In genomic region chr14:31397791-31398595, GRCm38 (mm10) we compare ENCODE assay signal across 10 mouse cellular contexts. TPM values are rescaled to one million over a fixed set of nuclear protein-coding genes. Genes with fewer than 3 reads are reported as not detected.
DNase-seq lines count a peak whose midpoint lies in the region; ATAC-seq and TF ChIP-seq lines count a peak whose summit lies in the region.
"Had no signal": no experiment of that assay in that cellular context is flagged by ENCODE, and none has a peak within 500 bp of the region (broad histone marks: within the 10 kb centered on the region; RNA-seq: fewer than 3 reads in every experiment).

No protein-coding gene starts in this region.

- WGBS in neural tube, embryonic 14.5 days, result 76% methylated on average over 9 of the region's 9 CpGs
- 81% methylated on average over 9 of the region's 9 CpGs for WGBS in intestine, embryonic 16.5 days
- WGBS in forebrain, embryonic 11.5 days, result 91% methylated on average over 9 of the region's 9 CpGs

- peak; percentile 52 for DNase-seq in gastrocnemius, adult 2 months
- DNase-seq in gastrocnemius, postnatal 4 days (ENCODE audit: low spot score in 2 of 2), result no peak
- DNase-seq in ovary, postnatal 36 days (ENCODE audit: low spot score), result peak; percentile 54
- no peak for DNase-seq in ovary, postnatal 14 days (ENCODE audit: low spot score)
- peak; percentile 76 for DNase-seq in heart, postnatal 4 days
- no peak for DNase-seq in forebrain, embryonic 11.5 days (ENCODE audit: low spot score)

- H3K4me3 ChIP-seq in gastrocnemius, adult 2 months, result no peak overlapping the region; the same call in 1 of the 2 replicates
- H3K4me3 ChIP-seq in neural tube, embryonic 14.5 days (ENCODE audit: low read depth, low read length), result no peak overlapping the region
- no peak overlapping the region for H3K4me3 ChIP-seq in intestine, embryonic 16.5 days (ENCODE audit: low read length)
- H3K4me3 ChIP-seq in forebrain, embryonic 11.5 days (ENCODE audit: low read depth, low read length), result no peak overlapping the region
- H3K4me3 ChIP-seq: forebrain, embryonic 15.5 days had no signal

- 0 out of 2 replicates have a peak, but pooled peaks cover 4% of the 10 kb centered on the region for H3K4me1 ChIP-seq in neural tube, embryonic 14.5 days (ENCODE audit: control insufficient read depth, insufficient read depth, low read length)
- peaks cover 23% of the 10 kb centered on the region for H3K4me1 ChIP-seq in intestine, embryonic 16.5 days (ENCODE audit: control insufficient read depth, insufficient read depth, low read length)
- H3K4me1 ChIP-seq in forebrain, embryonic 11.5 days (replicated peaks; ENCODE audit: control insufficient read depth, insufficient read depth, low read length), result no peaks in the 10 kb centered on the region
- H3K4me1 ChIP-seq: forebrain, embryonic 15.5 days had no signal

- peak overlapping the region; percentile 70 for H3K27ac ChIP-seq in gastrocnemius, adult 2 months
- H3K27ac ChIP-seq in neural tube, embryonic 14.5 days (ENCODE audit: low read depth, low read length), result peak overlapping the region; percentile 48
- no peak overlapping the region for H3K27ac ChIP-seq in intestine, embryonic 16.5 days (ENCODE audit: low read length)
- H3K27ac ChIP-seq in forebrain, embryonic 11.5 days (ENCODE audit: low read depth, low read length), result no peak overlapping the region
- H3K27ac ChIP-seq: forebrain, embryonic 15.5 days; macrophage had no signal

- no peak overlapping the region for H3K4me2 ChIP-seq in neural tube, embryonic 14.5 days (ENCODE audit: low read depth, low read length)
- H3K4me2 ChIP-seq in intestine, embryonic 16.5 days (ENCODE audit: low read depth, low read length), result no peak overlapping the region
- no peak overlapping the region for H3K4me2 ChIP-seq in forebrain, embryonic 11.5 days (ENCODE audit: low read depth, low read length, severe bottlenecking)
- H3K4me2 ChIP-seq: forebrain, embryonic 15.5 days had no signal

- no peaks in the 10 kb centered on the region for H3K9me3 ChIP-seq in neural tube, embryonic 14.5 days (ENCODE audit: control insufficient read depth, low read length)
- H3K9me3 ChIP-seq in intestine, embryonic 16.5 days (ENCODE audit: control insufficient read depth, low read length), result no peaks in the 10 kb centered on the region
- no peaks in the 10 kb centered on the region; the same call in 1 of the 2 replicates for H3K9me3 ChIP-seq in forebrain, embryonic 11.5 days (ENCODE audit: control insufficient read depth, low read length)
- H3K9me3 ChIP-seq: forebrain, embryonic 15.5 days had no signal

- no peak overlapping the region for H3K9ac ChIP-seq in neural tube, embryonic 14.5 days (replicated peaks; ENCODE audit: low read depth, low read length)
- no peak overlapping the region for H3K9ac ChIP-seq in intestine, embryonic 16.5 days (ENCODE audit: low read depth, low read length)
- H3K9ac ChIP-seq in forebrain, embryonic 11.5 days (ENCODE audit: low read length), result no peak overlapping the region
- H3K9ac ChIP-seq: forebrain, embryonic 15.5 days had no signal

- intact Hi-C loops in gastrocnemius, adult 2 months (cut with DNase I), result no loop called here

- H3K36me3 ChIP-seq in neural tube, embryonic 14.5 days (ENCODE audit: control insufficient read depth, insufficient read depth, low read length), result no peaks in the 10 kb centered on the region
- H3K36me3 ChIP-seq in intestine, embryonic 16.5 days (ENCODE audit: control insufficient read depth, insufficient read depth, low read length), result no peaks in the 10 kb centered on the region
- H3K36me3 ChIP-seq in forebrain, embryonic 11.5 days (ENCODE audit: control insufficient read depth, insufficient read depth, low read length), result no peaks in the 10 kb centered on the region
- H3K36me3 ChIP-seq: forebrain, embryonic 15.5 days had no signal

- TF ChIP-seq CTCF in gastrocnemius, adult 2 months (IDR thresholded peaks at IDR 0.05), result no peak

- peak; percentile 29; the same call in 1 of the 2 replicates for ATAC-seq in neural tube, embryonic 14.5 days (ENCODE audit: low read depth)
- ATAC-seq in intestine, embryonic 16.5 days, result no peak
- no peak for ATAC-seq in forebrain, embryonic 11.5 days (replicated peaks; ENCODE audit: low FRiP score)
- ATAC-seq: forebrain, embryonic 15.5 days had no signal

- no peaks in the 10 kb centered on the region for H3K27me3 ChIP-seq in neural tube, embryonic 14.5 days (ENCODE audit: control insufficient read depth, insufficient read depth, low read length)
- H3K27me3 ChIP-seq in intestine, embryonic 16.5 days (replicated peaks; ENCODE audit: control insufficient read depth, insufficient read depth, low read length), result no peaks in the 10 kb centered on the region
- no peaks in the 10 kb centered on the region for H3K27me3 ChIP-seq in forebrain, embryonic 11.5 days (ENCODE audit: control insufficient read depth, insufficient read depth, low read length)
- H3K27me3 ChIP-seq: forebrain, embryonic 15.5 days had no signal

RNA-seq across cellular contexts. Expression of gene Sh3bp5, which starts 37.9 kb away (rescaled TPM):
- 10 to 100 TPM; 55.1 to 58.5 TPM for total RNA-seq in gastrocnemius, adult 2 months (2021)
- 10 to 100 TPM; 79.8 to 93.9 TPM for total RNA-seq in gastrocnemius, postnatal 4 days (2021)
- total RNA-seq in heart, postnatal 4 days (2021), result 10 to 100 TPM; 78.7 to 80.1 TPM
- 58.1 and 104 TPM in 2 replicates for polyA plus RNA-seq in neural tube, embryonic 14.5 days (2014; fragmentation: Nextera tagmentation; extraction: Ambion mirVana)
- polyA plus RNA-seq in intestine, embryonic 16.5 days (2015; fragmentation: Nextera tagmentation; extraction: Ambion mirVana), result 17.1 and 17.2 TPM in 2 replicates
- 15.8 and 17.4 TPM in 2 replicates for polyA plus RNA-seq in forebrain, embryonic 11.5 days (2014; fragmentation: Nextera tagmentation; extraction: Ambion mirVana)

Comparison
In these comparisons a context has a peak if more than half of its experiments do, and no peak if none do; other contexts are left out.
1. DNase-seq: peak in gastrocnemius, adult 2 months (single experiment), ovary, postnatal 36 days (single experiment) and heart, postnatal 4 days (single experiment); none in gastrocnemius, postnatal 4 days (0 of 2), ovary, postnatal 14 days (single experiment) and forebrain, embryonic 11.5 days (single experiment).
2. H3K27ac ChIP-seq: peak in gastrocnemius, adult 2 months (single experiment) and neural tube, embryonic 14.5 days (single experiment); none in intestine, embryonic 16.5 days (single experiment) and forebrain, embryonic 11.5 days (single experiment).